Mouse (Mus musculus) urinary bladder, adult 18-20 months (tissue): ENCODE data around the gene Padi3.

Experiments used
- DNase-seq, 2 experiments: peaks; one replicate each; pipeline ENCODE4 v3.0.0; 2022; ENCODE audit warnings: low spot score in 2 of 2, mixed read lengths in 2 of 2

Padi3 gene

GRCm38 (mm10) chr4:140810458-140811260, at the start of gene Padi3:
TSS of gene Padi3 (minus strand) at chr4:140810648.
- DNase-seq: no peak

DNA sequence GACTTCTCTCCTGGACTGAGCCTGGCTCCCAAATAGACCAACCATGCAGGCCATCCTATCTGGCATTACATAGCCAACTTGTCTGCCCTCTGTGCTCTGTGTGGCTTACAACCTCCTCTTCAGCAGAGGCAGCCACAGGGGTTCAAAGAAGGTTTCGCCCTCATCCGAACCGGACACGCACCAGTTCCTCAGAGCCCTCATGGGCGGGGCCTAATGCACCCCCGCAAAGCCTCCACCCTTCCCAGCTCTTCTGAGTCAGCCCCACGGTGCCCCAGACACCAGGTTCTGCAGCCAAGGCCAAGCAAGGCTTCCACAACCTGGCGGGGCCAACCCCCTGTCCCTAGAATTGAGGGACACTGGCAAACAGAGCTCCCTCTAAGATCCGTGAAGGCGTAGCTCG, 48.8 kb upstream of the Padi3 start:
- no peak for DNase-seq

GRCm38 (mm10) chr4:140857813-140858212, 47.4 kb upstream of the Padi3 start:
- DNase-seq: no peak

DNA sequence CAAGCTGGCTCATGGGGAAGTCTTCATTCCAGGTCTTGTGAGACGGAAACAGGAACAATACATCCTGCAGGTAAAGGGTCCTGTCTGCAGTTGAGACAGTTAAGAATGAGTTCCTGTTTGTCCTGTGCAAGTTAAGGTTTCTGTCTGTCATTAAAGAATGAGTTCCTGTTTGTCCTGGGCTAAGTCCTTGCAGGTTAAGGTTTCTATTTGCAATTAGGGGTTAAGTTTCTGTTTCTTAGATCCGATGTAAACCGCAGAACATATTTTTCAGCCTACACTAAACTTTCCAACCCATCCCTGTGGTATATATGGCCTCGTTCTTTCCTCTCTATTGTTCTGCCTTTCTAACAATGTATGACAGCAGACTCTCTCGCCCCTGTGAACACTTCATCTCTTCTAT, 46.6 kb upstream of the Padi3 start:
- DNase-seq: no peak

GRCm38 (mm10) chr4:140855151-140855550, 44.7 kb upstream of the Padi3 start:
- DNase-seq: no peak

- no peak for DNase-seq
Observed at GRCm38 (mm10) chr4:140854455-140854864, 44.0 kb upstream of the Padi3 start.

DNA sequence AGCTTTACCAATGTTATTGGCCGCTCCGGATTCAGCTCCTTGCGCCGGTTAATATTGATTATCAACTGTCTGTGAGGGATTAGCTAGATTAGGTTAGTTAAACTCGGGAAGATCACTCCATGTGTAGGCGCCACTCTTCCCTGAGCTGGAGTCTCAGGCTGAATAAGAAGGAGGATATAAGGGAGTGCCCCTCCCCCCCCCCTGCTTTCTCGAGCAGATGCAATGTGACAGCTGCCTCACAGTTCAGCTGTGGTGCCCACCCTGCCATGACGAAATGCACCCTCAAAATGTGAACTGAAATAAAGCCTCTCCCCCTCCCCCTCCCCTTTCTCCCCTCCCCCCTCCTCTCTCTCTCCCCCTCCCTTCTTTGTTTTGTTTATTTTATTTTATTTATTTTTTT, 43.2 kb upstream of the Padi3 start:
- DNase-seq: no peak

GRCm38 (mm10) chr4:140849310-140849709, 38.9 kb upstream of the Padi3 start:
- DNase-seq: no peak

GRCm38 (mm10) chr4:140845666-140846065, 35.2 kb upstream of the Padi3 start, which contains the start of gene Padi1:
TSS of gene Padi1 (minus strand) at chr4:140845778.
- DNase-seq: no peak

- DNase-seq: no peak
Observed at GRCm38 (mm10) chr4:140844991-140845390, 34.5 kb upstream of the Padi3 start.

GRCm38 (mm10) chr4:140843670-140844280, 33.3 kb upstream of the Padi3 start:
- DNase-seq: no peak

DNA sequence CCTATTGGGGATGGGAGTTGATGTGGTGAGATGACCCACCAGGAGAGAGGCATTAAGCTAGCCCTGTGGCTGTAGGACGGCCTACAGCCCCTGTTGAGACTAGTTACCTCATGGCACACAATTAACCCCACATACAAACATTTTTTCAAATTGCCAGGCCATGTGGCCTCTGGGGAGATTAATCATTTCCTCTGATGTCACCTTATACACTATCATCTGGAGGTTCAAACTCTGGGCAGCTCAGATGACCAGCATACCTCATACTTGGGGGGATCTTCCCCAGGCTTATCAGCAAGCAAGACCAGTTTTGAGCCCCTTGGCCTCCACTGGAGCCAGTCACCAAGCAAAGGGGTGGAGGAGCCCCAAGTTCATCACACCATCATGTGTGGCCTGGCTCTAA, 32.5 kb upstream of the Padi3 start:
- no peak for DNase-seq

DNA sequence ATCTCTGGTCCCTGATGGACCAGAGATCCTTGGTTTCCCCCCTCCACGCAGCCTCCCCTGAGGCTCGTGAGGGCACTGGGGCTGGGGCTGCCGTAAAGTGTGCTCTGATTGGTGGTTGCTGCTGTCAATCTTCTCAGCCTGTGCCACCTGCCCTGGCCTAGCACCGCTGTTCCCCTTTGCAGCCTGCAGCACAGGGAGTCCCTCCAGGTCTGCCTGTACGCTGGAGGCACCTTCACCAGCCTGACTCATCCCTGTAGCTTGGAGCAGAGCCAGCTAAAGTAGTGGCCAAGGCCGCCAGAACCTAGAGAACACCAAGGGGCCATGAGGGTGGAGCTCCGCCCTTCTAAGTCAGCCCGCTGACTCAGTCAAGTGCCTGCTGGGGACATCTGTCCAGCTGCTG, 27.4 kb upstream of the Padi3 start:
- peak in 1 of 2 experiments; percentile 56 for DNase-seq

- DNase-seq: no peak
Observed at GRCm38 (mm10) chr4:140836208-140836866, 25.9 kb upstream of the Padi3 start.

GRCm38 (mm10) chr4:140835682-140836081, 25.2 kb upstream of the Padi3 start:
- DNase-seq: no peak

DNA sequence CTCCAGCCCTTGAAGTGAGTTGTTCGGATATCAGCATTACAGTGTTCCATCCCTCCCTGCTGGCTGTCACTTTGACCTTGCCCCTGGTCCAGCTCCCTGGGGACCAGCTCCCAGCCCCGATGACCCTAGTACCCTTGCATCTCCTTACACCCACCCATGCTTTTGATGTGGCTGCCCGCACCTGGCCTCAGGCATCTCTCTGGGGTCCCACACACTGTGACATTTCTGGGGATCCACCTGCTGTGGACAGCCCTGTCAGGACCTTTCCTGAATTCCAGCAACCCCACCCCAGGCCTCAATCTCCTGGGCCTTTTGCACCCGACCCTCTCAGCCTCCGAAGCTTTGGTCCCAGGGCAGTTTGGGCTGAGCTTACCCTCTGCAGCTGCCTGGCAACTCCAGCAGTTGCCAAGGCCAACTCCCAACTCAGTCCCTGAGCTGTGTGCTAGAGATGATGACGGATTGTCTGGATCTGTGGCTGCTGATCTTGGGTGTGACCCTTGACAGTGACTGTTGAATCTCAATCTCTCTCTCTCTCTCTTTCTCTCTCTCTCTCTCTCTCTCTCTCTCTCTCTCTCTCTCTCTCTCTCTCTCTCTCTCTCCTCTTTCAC, 24.0 kb upstream of the Padi3 start:
- no peak for DNase-seq

- DNase-seq: no peak
Observed at GRCm38 (mm10) chr4:140832821-140833220, 22.4 kb upstream of the Padi3 start.

GRCm38 (mm10) chr4:140831808-140832207, 21.4 kb upstream of the Padi3 start:
- peak in 1 of 2 experiments; percentile 13 for DNase-seq

- DNase-seq: no peak
Observed at GRCm38 (mm10) chr4:140827237-140827636, 16.8 kb upstream of the Padi3 start.

DNA sequence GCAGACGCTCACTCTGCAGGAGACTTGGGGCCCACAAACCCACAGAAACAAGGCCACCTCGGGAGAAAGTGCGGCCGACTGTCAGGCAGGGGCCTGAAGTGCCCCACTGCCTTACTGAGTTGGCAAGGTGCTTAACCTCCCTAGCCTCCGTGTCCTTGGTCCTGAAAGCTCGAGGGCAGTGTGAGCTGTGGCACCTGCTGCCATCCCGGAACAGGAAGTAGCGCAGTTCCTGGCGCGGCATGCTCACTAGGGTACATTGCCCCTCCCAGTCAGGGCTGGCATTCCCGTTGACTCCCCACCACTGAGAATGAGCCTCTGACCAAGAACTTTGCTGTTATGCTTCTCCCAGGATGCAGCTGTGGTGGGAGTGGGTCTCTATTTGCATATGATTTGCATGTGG, 15.5 kb upstream of the Padi3 start:
- DNase-seq: no peak

DNA sequence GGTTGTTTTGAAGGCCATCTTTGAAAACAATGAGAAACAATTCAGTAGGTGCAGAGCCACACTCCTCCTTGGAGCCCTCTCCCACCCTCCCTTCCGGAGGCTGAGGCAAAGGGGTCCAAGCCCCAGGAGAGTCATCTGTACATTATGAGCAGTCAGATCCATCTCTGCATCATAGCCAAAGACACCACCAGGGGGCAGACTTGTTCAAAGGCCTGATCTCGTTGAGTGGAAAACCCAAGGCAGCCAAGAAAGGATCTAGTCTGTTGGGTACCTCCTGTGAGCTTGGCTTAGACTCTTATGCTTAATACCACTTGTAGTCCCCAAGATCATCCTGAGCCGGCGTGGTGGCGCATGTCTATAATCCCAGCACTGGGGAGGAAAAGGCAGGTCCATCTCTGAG, 11.5 kb upstream of the Padi3 start:
- DNase-seq: no peak

DNA sequence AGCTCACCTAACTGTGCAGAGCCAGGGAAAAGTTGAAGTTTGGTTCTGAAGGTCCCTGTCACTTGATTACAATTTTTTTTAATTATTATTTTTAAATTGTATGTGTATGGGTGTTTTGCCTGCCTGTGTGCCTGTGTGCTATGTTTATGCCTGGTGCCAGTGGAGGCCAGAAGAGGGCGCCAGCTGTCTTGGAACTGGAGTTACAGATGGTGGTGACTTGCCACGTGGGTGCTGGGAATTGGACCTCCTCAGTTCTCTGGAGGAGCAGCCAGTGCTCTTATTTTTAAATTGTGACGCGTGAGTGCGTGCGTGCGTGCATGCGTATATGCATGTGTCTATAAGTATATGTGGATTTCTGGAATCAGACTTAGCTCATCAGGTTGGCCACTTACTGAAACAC, 7.0 kb upstream of the Padi3 start:
- no peak for DNase-seq
